ENCODE assay signal across 9 mouse cellular contexts in genomic region chr6:142785343-142785742, GRCm38 (mm10). TPM values are rescaled to one million over a fixed set of nuclear protein-coding genes. Genes with fewer than 3 reads are reported as not detected.
A peak's percentile ranks its signal among the peaks of the same experiment; 100 is the strongest.
DNase-seq lines count a peak whose midpoint lies in the region; ATAC-seq and TF ChIP-seq lines count a peak whose summit lies in the region.
"Had no signal": no experiment of that assay in that cellular context is flagged by ENCODE, and none has a peak within 500 bp of the region (broad histone marks: within the 10 kb centered on the region; RNA-seq: fewer than 3 reads in every experiment).

No protein-coding gene starts in this region.

- no peak overlapping the region for H3K4me3 ChIP-seq in intestine, embryonic 16.5 days (ENCODE audit: low read length)
- no peak overlapping the region for H3K4me3 ChIP-seq in intestine, embryonic 15.5 days (replicated peaks)
- no peak overlapping the region for H3K4me3 ChIP-seq in CH12.LX (replicated peaks in 1 of 3; ENCODE audit: low read depth in 2 of 3, low read length in 2 of 3, poor library complexity in 1 of 3)
- no peak overlapping the region for H3K4me3 ChIP-seq in embryonic facial prominence, embryonic 10.5 days
- no peak overlapping the region for H3K4me3 ChIP-seq in limb, embryonic 10.5 days
- H3K4me3 ChIP-seq: megakaryocyte, embryonic 14.5 days had no signal

- TF ChIP-seq EP300 in CH12.LX (IDR thresholded peaks at IDR 0.05; ENCODE audit: low read length): no peak

- H3K27me3 ChIP-seq in intestine, embryonic 16.5 days (replicated peaks; ENCODE audit: control insufficient read depth, insufficient read depth, low read length): no peaks in the 10 kb centered on the region
- no peaks in the 10 kb centered on the region for H3K27me3 ChIP-seq in intestine, embryonic 15.5 days (replicated peaks)
- no peaks in the 10 kb centered on the region for H3K27me3 ChIP-seq in CH12.LX (replicated peaks)
- no peaks in the 10 kb centered on the region for H3K27me3 ChIP-seq in embryonic facial prominence, embryonic 10.5 days (replicated peaks; ENCODE audit: low read depth, poor library complexity, severe bottlenecking)
- no peaks in the 10 kb centered on the region for H3K27me3 ChIP-seq in limb, embryonic 10.5 days (ENCODE audit: low read depth, poor library complexity, severe bottlenecking)

- WGBS in intestine, embryonic 16.5 days: 48% methylated on average over 4 of the region's 4 CpGs
- 49% methylated on average over 4 of the region's 4 CpGs for whole genome bisulfite sequencing in intestine, embryonic 15.5 days
- 31% methylated on average over 4 of the region's 4 CpGs for WGBS in embryonic facial prominence, embryonic 10.5 days
- WGBS in limb, embryonic 10.5 days: 49% methylated on average over 4 of the region's 4 CpGs

- H3K27ac ChIP-seq in intestine, embryonic 16.5 days (ENCODE audit: low read length): no peak overlapping the region
- no peak overlapping the region for H3K27ac ChIP-seq in intestine, embryonic 15.5 days
- H3K27ac ChIP-seq in CH12.LX (ENCODE audit: insufficient read depth, low read depth): no peak overlapping the region
- no peak overlapping the region for H3K27ac ChIP-seq in embryonic facial prominence, embryonic 10.5 days (replicated peaks)
- no peak overlapping the region for H3K27ac ChIP-seq in limb, embryonic 10.5 days

- dilution Hi-C loops in CH12.LX (cut with MboI; ENCODE audit: extremely low pct_ligation_motif_present, extremely low pct_unique_long_range_greater_than_20kb, low sequenced_read_pairs): no loop called here

- H3K36me3 ChIP-seq in intestine, embryonic 16.5 days (ENCODE audit: control insufficient read depth, insufficient read depth, low read length): no peaks in the 10 kb centered on the region
- no peaks in the 10 kb centered on the region for H3K36me3 ChIP-seq in intestine, embryonic 15.5 days
- H3K36me3 ChIP-seq in CH12.LX (replicated peaks in 1 of 2; ENCODE audit: control insufficient read depth in 1 of 2, insufficient read depth in 1 of 2, low read length in 1 of 2): no peaks in the 10 kb centered on the region
- no peaks in the 10 kb centered on the region for H3K36me3 ChIP-seq in embryonic facial prominence, embryonic 10.5 days (replicated peaks)
- no peaks in the 10 kb centered on the region for H3K36me3 ChIP-seq in limb, embryonic 10.5 days

- peak; percentile 76 for TF ChIP-seq RAD21 in CH12.LX (IDR thresholded peaks at IDR 0.05; ENCODE audit: low read depth, low read length)

- H3K4me2 ChIP-seq in intestine, embryonic 16.5 days (ENCODE audit: low read depth, low read length): no peak overlapping the region
- no peak overlapping the region for H3K4me2 ChIP-seq in intestine, embryonic 15.5 days (replicated peaks)
- H3K4me2 ChIP-seq in CH12.LX (ENCODE audit: insufficient read depth, low read depth, poor library complexity, severe bottlenecking): no peak overlapping the region

- in situ Hi-C loops in CH12.LX (cut with MboI; ENCODE audit: low pct_ligation_motif_present, low pct_unique_long_range_greater_than_20kb, low sequenced_read_pairs): no loop called here

- TF ChIP-seq CTCF in CH12.LX (conservative IDR thresholded peaks at IDR 0.05 in 1 of 2, IDR thresholded peaks at IDR 0.05 in 1 of 2; ENCODE audit: low read depth in 2 of 2, low read length in 2 of 2): peak; percentile 83 to 87

- DNase-seq in CH12.LX (ENCODE audit: extremely low read depth): peak; percentile 78
- DNase-seq in adrenal gland, postnatal 25 days: peak; percentile 13
- peak; percentile 51 for DNase-seq in embryonic facial prominence, embryonic 10.5 days (ENCODE audit: low spot score)
- peak; percentile 54 for DNase-seq in limb, embryonic 10.5 days (ENCODE audit: low spot score)
- DNase-seq in retina, adult 2 months (ENCODE audit: low read depth, low spot score): peak; percentile 43
- no peak for DNase-seq in frontal cortex, postnatal 36 days (ENCODE audit: low spot score in 2 of 2)

- no peak for TF ChIP-seq POLR2A in CH12.LX (IDR thresholded peaks at IDR 0.05; ENCODE audit: low read depth, low read length)

- H3K9ac ChIP-seq in intestine, embryonic 16.5 days (ENCODE audit: low read depth, low read length): no peak overlapping the region
- H3K9ac ChIP-seq in intestine, embryonic 15.5 days: no peak overlapping the region
- H3K9ac ChIP-seq in CH12.LX (ENCODE audit: insufficient read depth, low read depth): no peak overlapping the region

- 0 out of 2 replicates have a peak, but pooled peaks have one; percentile 25 for ATAC-seq in intestine, embryonic 16.5 days
- no peak for ATAC-seq in intestine, embryonic 15.5 days

- H3K79me2 ChIP-seq in CH12.LX (replicated peaks; ENCODE audit: control insufficient read depth, extremely low read depth, insufficient read depth, poor library complexity, severe bottlenecking): no peaks in the 10 kb centered on the region

- no peaks in the 10 kb centered on the region for H3K4me1 ChIP-seq in intestine, embryonic 16.5 days (ENCODE audit: control insufficient read depth, insufficient read depth, low read length)
- no peaks in the 10 kb centered on the region for H3K4me1 ChIP-seq in intestine, embryonic 15.5 days (replicated peaks)
- peaks cover 2 to 8% of the 10 kb centered on the region in 2 experiments; a peak in 2 of 4 replicates for H3K4me1 ChIP-seq in CH12.LX (ENCODE audit: control insufficient read depth in 1 of 2, insufficient read depth in 2 of 2)
- no peaks in the 10 kb centered on the region; the same call in 1 of the 2 replicates for H3K4me1 ChIP-seq in embryonic facial prominence, embryonic 10.5 days
- H3K4me1 ChIP-seq in limb, embryonic 10.5 days: peaks cover 8% of the 10 kb centered on the region; the same call in 1 of the 2 replicates

- H3K9me3 ChIP-seq in intestine, embryonic 16.5 days (ENCODE audit: control insufficient read depth, low read length): no peaks in the 10 kb centered on the region
- H3K9me3 ChIP-seq in intestine, embryonic 15.5 days: no peaks in the 10 kb centered on the region
- no peaks in the 10 kb centered on the region for H3K9me3 ChIP-seq in CH12.LX (replicated peaks; ENCODE audit: low read length)
- H3K9me3 ChIP-seq in embryonic facial prominence, embryonic 10.5 days: no peaks in the 10 kb centered on the region
- no peaks in the 10 kb centered on the region for H3K9me3 ChIP-seq in limb, embryonic 10.5 days (replicated peaks)
- H3K9me3 ChIP-seq: megakaryocyte, embryonic 14.5 days had no signal

TF ChIP-seq in CH12.LX, 34 proteins besides CTCF, POLR2A, EP300 and RAD21:
- TF ChIP-seq JUND (conservative IDR thresholded peaks at IDR 0.05; ENCODE audit: low read depth, low read length) (no peak), ZC3H11A (IDR thresholded peaks at IDR 0.05; ENCODE audit: low read depth, low read length) (peak; percentile 13; the same call in 1 of the 2 replicates), MEF2A (IDR thresholded peaks at IDR 0.05; ENCODE audit: borderline replicate concordance, low read depth, low read length) (no peak), CHD1 (IDR thresholded peaks at IDR 0.05; ENCODE audit: low read depth, low read length) (no peak), SMC3 (IDR thresholded peaks at IDR 0.05; ENCODE audit: low read depth, low read length) (peak; percentile 76), KAT2A (IDR thresholded peaks at IDR 0.05; ENCODE audit: insufficient replicate concordance, low read length) (no peak), MAX (IDR thresholded peaks at IDR 0.05; ENCODE audit: low read length) (no peak), SIN3A (IDR thresholded peaks at IDR 0.05; ENCODE audit: low read length) (no peak), ETS1 (conservative IDR thresholded peaks at IDR 0.05; ENCODE audit: low read depth, low read length) (no peak), NELFE (IDR thresholded peaks at IDR 0.05; ENCODE audit: low read depth, low read length) (peak; percentile 20; the same call in 1 of the 2 replicates), USF1 (IDR thresholded peaks at IDR 0.05; ENCODE audit: low read depth, low read length) (no peak)

RNA-seq across cellular contexts. Expression of gene Sult6b2, which starts 19.0 kb away (rescaled TPM):
- 49.8 and 76.7 TPM in 2 replicates for polyA plus RNA-seq in intestine, embryonic 16.5 days (2015; fragmentation: Nextera tagmentation; extraction: Ambion mirVana)
- 20.9 and 24.9 TPM in 2 replicates for polyA plus RNA-seq in intestine, embryonic 15.5 days (2015; fragmentation: Nextera tagmentation; extraction: Ambion mirVana)
- total RNA-seq in CH12.LX (2012; rRNA removed) (0.08 and 0.25 TPM in 2 replicates), CH12.LX (2014; rRNA removed) (0.49 and 0.54 TPM in 2 replicates)
- polyA plus RNA-seq in CH12.LX (2012; ENCODE audit: insufficient read length, low read depth): 1.1 and 1.8 TPM in 2 replicates
- total RNA-seq in adrenal gland, postnatal 25 days (2021): not detected in 2 replicates
- not detected in 2 replicates for polyA plus RNA-seq in embryonic facial prominence, embryonic 10.5 days (2016; fragmentation: Nextera tagmentation; extraction: Ambion mirVana)
- not detected in 2 replicates for polyA plus RNA-seq in limb, embryonic 10.5 days (2016; fragmentation: Nextera tagmentation; extraction: Ambion mirVana)

RNA-seq across cellular contexts. Expression of gene Cmas, which starts 28.9 kb away (rescaled TPM):
- 145 and 153 TPM in 2 replicates for polyA plus RNA-seq in intestine, embryonic 16.5 days (2015; fragmentation: Nextera tagmentation; extraction: Ambion mirVana)
- polyA plus RNA-seq in intestine, embryonic 15.5 days (2015; fragmentation: Nextera tagmentation; extraction: Ambion mirVana): 135 and 141 TPM in 2 replicates
- total RNA-seq in CH12.LX (2012; rRNA removed) (37.3 and 39.5 TPM in 2 replicates), CH12.LX (2014; rRNA removed) (62.4 and 66.7 TPM in 2 replicates)
- 63.9 and 65.7 TPM in 2 replicates for polyA plus RNA-seq in CH12.LX (2012; ENCODE audit: insufficient read length, low read depth)
- 31.5 and 33.9 TPM in 2 replicates for total RNA-seq in adrenal gland, postnatal 25 days (2021)
- polyA plus RNA-seq in embryonic facial prominence, embryonic 10.5 days (2016; fragmentation: Nextera tagmentation; extraction: Ambion mirVana): 65.6 and 68.3 TPM in 2 replicates
- polyA plus RNA-seq in limb, embryonic 10.5 days (2016; fragmentation: Nextera tagmentation; extraction: Ambion mirVana): 65.1 and 70.4 TPM in 2 replicates

Comparison
In these comparisons a context has a peak if more than half of its experiments do, and no peak if none do; other contexts are left out.
1. DNase-seq: peak in CH12.LX (single experiment), adrenal gland, postnatal 25 days (single experiment), embryonic facial prominence, embryonic 10.5 days (single experiment), limb, embryonic 10.5 days (single experiment) and retina, adult 2 months (single experiment); none in frontal cortex, postnatal 36 days (0 of 2).